Mouse (Mus musculus) MEL (cell line): ENCODE measurements around the gene Cd151. TPM values are rescaled to one million over a fixed set of nuclear protein-coding genes. Genes with fewer than 3 reads are reported as not detected.

Source experiments
- DNase-seq: peaks from one replicate; pipeline ENCODE4 v3.0.0; 2011; ENCODE audit warnings: low read depth, low spot score
- H3K27ac ChIP-seq: 2 replicates; pipeline ENCODE4 v1.5.1; 2012; ENCODE audit warnings: low read depth, mild to moderate bottlenecking, control low read depth, low read length, moderate library complexity; ENCODE audit not compliant: control insufficient read depth
- H3K27me3 ChIP-seq, 2 experiments: fragments of 150-350 bp in 1 of 2; sonication (generic) in 1 of 2; 2 replicates each; pipeline ENCODE4 v1.6.1; 2012; ENCODE audit warnings: low read length in 2 of 2, mild to moderate bottlenecking in 2 of 2, improper control_type of control experiment in 1 of 2, moderate library complexity in 1 of 2; ENCODE audit not compliant: insufficient read depth in 2 of 2, control insufficient read depth in 1 of 2
- H3K36me3 ChIP-seq, 2 experiments: 2 replicates each; pipeline ENCODE4 v1.6.1; 2012 to 2014; ENCODE audit warnings: low read length in 2 of 2, improper control_type of control experiment in 1 of 2, inconsistent platforms in 1 of 2, mild to moderate bottlenecking in 1 of 2; ENCODE audit not compliant: insufficient read depth in 2 of 2, control insufficient read depth in 1 of 2
- H3K4me1 ChIP-seq, 2 experiments: fragments of 150-350 bp in 1 of 2; sonication (generic) in 1 of 2; 2 replicates each; pipeline ENCODE4 v1.6.1; 2012; ENCODE audit warnings: low read length in 2 of 2, improper control_type of control experiment in 1 of 2, mild to moderate bottlenecking in 1 of 2; ENCODE audit not compliant: insufficient read depth in 2 of 2, control insufficient read depth in 1 of 2
- H3K4me3 ChIP-seq, 2 experiments: fragments of 150-350 bp in 1 of 2; sonication (generic) in 1 of 2; 2 replicates each; pipeline ENCODE4 v1.5.1; 2012; ENCODE audit warnings: low read depth in 2 of 2, low read length in 2 of 2, mild to moderate bottlenecking in 2 of 2, moderate library complexity in 2 of 2, control low read depth in 1 of 2, improper control_type of control experiment in 1 of 2; ENCODE audit not compliant: control insufficient read depth in 1 of 2, insufficient read depth in 1 of 2
- H3K79me2 ChIP-seq: 2 replicates; pipeline ENCODE4 v1.6.1; 2012; ENCODE audit warnings: mild to moderate bottlenecking, low read length, moderate library complexity; ENCODE audit not compliant: control insufficient read depth, poor library complexity, insufficient read depth
- H3K9ac ChIP-seq: 2 replicates; pipeline ENCODE4 v1.6.1; 2012; ENCODE audit warnings: low read depth, mild to moderate bottlenecking, control low read depth, low read length, moderate library complexity; ENCODE audit not compliant: control insufficient read depth, poor library complexity, severe bottlenecking
- H3K9me3 ChIP-seq: fragments of 150-350 bp; sonication (generic); replicated peaks from 2 replicates; pipeline ENCODE4 v1.6.1; 2012; ENCODE audit warnings: mild to moderate bottlenecking, low read length, improper control_type of control experiment, moderate library complexity; ENCODE audit not compliant: insufficient read depth
- CHD1 ChIP-seq: IDR thresholded peaks from 2 replicates; pipeline ENCODE4 v1.6.1; 2012; ENCODE audit warnings: low read depth, mild to moderate bottlenecking, inconsistent platforms, low read length, improper control_type of control experiment
- CTCF ChIP-seq, 3 experiments: IDR thresholded peaks in 2 of 3; conservative IDR thresholded peaks in 1 of 3; 2 replicates each; pipeline ENCODE4 v1.5.1; 2011 to 2012; ENCODE audit warnings: low read length in 3 of 3, low read depth in 2 of 3, mild to moderate bottlenecking in 2 of 3, improper control_type of control experiment in 1 of 3, inconsistent platforms in 1 of 3, mixed read lengths in 1 of 3, moderate library complexity in 1 of 3; ENCODE audit not compliant: control insufficient read depth in 1 of 3, insufficient read depth in 1 of 3, poor library complexity in 1 of 3, severe bottlenecking in 1 of 3
- E2F4 ChIP-seq: IDR thresholded peaks from 2 replicates; pipeline ENCODE4 v1.6.1; 2011; ENCODE audit warnings: low read depth, low read length, improper control_type of control experiment, borderline replicate concordance
- JUND ChIP-seq: IDR thresholded peaks from 2 replicates; pipeline ENCODE4 v1.6.1; 2011; ENCODE audit warnings: low read depth, mild to moderate bottlenecking, improper control_type of control experiment, low read length
- KAT2A ChIP-seq: conservative IDR thresholded peaks from 2 replicates; pipeline ENCODE4 v1.6.1; 2012; ENCODE audit warnings: low read depth, low read length, improper control_type of control experiment, inconsistent platforms
- MAX ChIP-seq: IDR thresholded peaks from 2 replicates; pipeline ENCODE4 v1.6.1; 2011; ENCODE audit warnings: low read length, improper control_type of control experiment
- MAZ ChIP-seq: IDR thresholded peaks from 2 replicates; pipeline ENCODE4 v1.6.1; 2012; ENCODE audit warnings: low read depth, mild to moderate bottlenecking, inconsistent platforms, low read length, improper control_type of control experiment
- MYB ChIP-seq: IDR thresholded peaks from 2 replicates; pipeline ENCODE4 v1.6.1; 2011; ENCODE audit warnings: mild to moderate bottlenecking, low read depth, low read length, improper control_type of control experiment
- NELFE ChIP-seq: IDR thresholded peaks from 2 replicates; pipeline ENCODE4 v1.6.1; 2011; ENCODE audit warnings: low read depth, low read length, improper control_type of control experiment
- POLR2A ChIP-seq, 2 experiments: IDR thresholded peaks; 2 replicates each; pipeline ENCODE4 v1.6.1; 2011 to 2012; ENCODE audit warnings: low read length in 2 of 2, mild to moderate bottlenecking in 2 of 2, control low read depth in 1 of 2, improper control_type of control experiment in 1 of 2, low read depth in 1 of 2, moderate library complexity in 1 of 2; ENCODE audit not compliant: control insufficient read depth in 1 of 2, insufficient read depth in 1 of 2, poor library complexity in 1 of 2
- POLR2AphosphoS2 ChIP-seq: IDR thresholded peaks from 2 replicates; pipeline ENCODE4 v1.6.1; 2011; ENCODE audit warnings: low read length, improper control_type of control experiment
- POLR2AphosphoS5 ChIP-seq: IDR thresholded peaks from 2 replicates; pipeline ENCODE4 v1.6.1; 2012; ENCODE audit warnings: low read depth, borderline replicate concordance, mild to moderate bottlenecking, inconsistent platforms, low read length, moderate library complexity, mixed read lengths
- RAD21 ChIP-seq: IDR thresholded peaks from 2 replicates; pipeline ENCODE4 v1.6.1; 2011; ENCODE audit warnings: mild to moderate bottlenecking, low read depth, low read length, improper control_type of control experiment
- RCOR1 ChIP-seq: IDR thresholded peaks from 2 replicates; pipeline ENCODE4 v1.6.1; 2012; ENCODE audit warnings: low read depth, mild to moderate bottlenecking, inconsistent platforms, low read length, improper control_type of control experiment
- SMC3 ChIP-seq: IDR thresholded peaks from 2 replicates; pipeline ENCODE4 v1.6.1; 2011; ENCODE audit warnings: low read depth, low read length, improper control_type of control experiment
- TAL1 ChIP-seq: IDR thresholded peaks from 2 replicates; pipeline ENCODE4 v1.6.1; 2012; ENCODE audit warnings: mild to moderate bottlenecking, inconsistent platforms, low read length, moderate library complexity, mixed read lengths
- TBP ChIP-seq: IDR thresholded peaks from 2 replicates; pipeline ENCODE4 v1.8.0; 2011; ENCODE audit warnings: low read depth, low read length, improper control_type of control experiment
- TCF12 ChIP-seq: IDR thresholded peaks from 2 replicates; pipeline ENCODE4 v1.6.1; 2014; ENCODE audit warnings: low read depth, mild to moderate bottlenecking, inconsistent platforms, low read length, improper control_type of control experiment, moderate library complexity
- USF1 ChIP-seq: IDR thresholded peaks from 2 replicates; pipeline ENCODE4 v1.6.1; 2014; ENCODE audit warnings: low read depth, mild to moderate bottlenecking, inconsistent platforms, low read length, improper control_type of control experiment, moderate library complexity
- USF2 ChIP-seq, 2 experiments: IDR thresholded peaks; 2 replicates each; pipeline ENCODE4 v1.6.1; 2011 to 2012; ENCODE audit warnings: improper control_type of control experiment in 2 of 2, low read length in 2 of 2, borderline replicate concordance in 1 of 2, inconsistent platforms in 1 of 2, low read depth in 1 of 2, mild to moderate bottlenecking in 1 of 2; ENCODE audit not compliant: insufficient read depth in 1 of 2
- ZC3H11A ChIP-seq: IDR thresholded peaks from 2 replicates; pipeline ENCODE4 v1.6.1; 2012; ENCODE audit warnings: low read depth, mild to moderate bottlenecking, inconsistent platforms, low read length, improper control_type of control experiment
- ZKSCAN1 ChIP-seq: IDR thresholded peaks from 2 replicates; pipeline ENCODE4 v1.6.1; 2012; ENCODE audit warnings: low read depth, mild to moderate bottlenecking, inconsistent platforms, low read length, improper control_type of control experiment, moderate library complexity
- polyA plus RNA-seq, 2 experiments: library from polyadenylated mRNA; stranded (reverse) in 1 of 2; unstranded in 1 of 2; fragments of >175 nt in 1 of 2; fragments of >200 nt in 1 of 2; gene quantifications; 2 replicates each; pipeline versions ENCODE4 v1.2.1 to v1.2.4; 2012; ENCODE audit warnings: low replicate concordance in 2 of 2, low read depth in 1 of 2; ENCODE audit not compliant: insufficient read length in 2 of 2, insufficient read depth in 1 of 2, missing spikeins in 1 of 2
- total RNA-seq: library from RNA; depleted of rRNA; stranded (reverse); fragments of 300-350 nt; gene quantifications from 2 replicates; pipeline ENCODE4 v1.2.3, GENCODE M21; 2012

Gene Cd151
- total and polyA plus RNA-seq, 3 experiments, result 40.6 to 86.6 TPM; not detected in 1

DNA sequence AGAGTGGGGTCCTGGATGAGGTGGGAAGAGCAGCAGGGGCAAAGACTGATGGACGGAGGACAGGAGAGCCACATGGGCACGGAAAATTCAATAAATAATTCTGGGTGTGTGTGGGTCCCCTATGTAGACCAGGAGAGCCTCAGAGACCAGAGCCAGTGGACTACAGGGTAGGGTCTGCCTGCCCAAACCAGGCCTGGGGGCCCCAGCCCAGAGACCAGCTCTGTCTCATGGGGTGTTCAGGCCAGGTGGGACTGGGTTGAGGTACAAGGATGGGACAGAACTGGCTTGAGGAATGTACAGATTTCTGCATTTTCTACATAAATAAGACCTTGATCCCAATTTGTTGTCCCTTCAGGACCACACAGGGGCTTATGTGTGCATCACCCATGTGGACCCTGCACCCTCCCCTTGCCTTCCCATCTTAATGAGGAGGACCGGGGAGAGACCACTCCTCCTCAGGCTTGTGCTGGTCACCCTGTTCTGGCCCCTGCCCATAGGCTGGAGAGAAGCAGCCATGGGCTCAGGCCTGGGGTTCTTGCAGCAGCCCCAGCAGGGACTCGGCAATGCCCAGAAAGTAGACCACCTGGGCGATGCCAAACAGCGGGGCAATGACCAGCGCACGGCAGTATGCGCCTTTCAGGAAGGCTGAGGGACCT, 36.5 kb upstream of the Cd151 start:
- no peaks in the 10 kb centered on the region for H3K9me3 ChIP-seq
- peaks cover 0 to 13% of the 10 kb centered on the region in 2 experiments; a peak in 2 of 4 replicates for H3K36me3 ChIP-seq
- H3K79me2 ChIP-seq, result peaks cover 12% of the 10 kb centered on the region
- no peaks in the 10 kb centered on the region for H3K27me3 ChIP-seq
- peaks cover 0 to 17% of the 10 kb centered on the region in 2 experiments; a peak in 3 of 4 replicates for H3K4me1 ChIP-seq
- DNase-seq, result no peak
- no peak for TF ChIP-seq RAD21
- no peak for TF ChIP-seq POLR2A (IDR thresholded peaks at IDR 0.05; ENCODE audit: control insufficient read depth in 1 of 2, insufficient read depth in 1 of 2, low read depth in 1 of 2, low read length in 2 of 2, poor library complexity in 1 of 2)
- no peak for TF ChIP-seq RCOR1
- TF ChIP-seq SMC3, result no peak
- no peak for TF ChIP-seq KAT2A
- no peak for TF ChIP-seq POLR2AphosphoS5
- no peak for TF ChIP-seq JUND
- TF ChIP-seq E2F4, result no peak
- no peak for TF ChIP-seq TBP
- no peak for TF ChIP-seq ZC3H11A
- TF ChIP-seq USF1, result no peak
- TF ChIP-seq TAL1, result no peak
- no peak overlapping the region for H3K9ac ChIP-seq
- no peak overlapping the region for H3K4me3 ChIP-seq
- no peak overlapping the region for H3K27ac ChIP-seq

GRCm38 (mm10) chr7:141431434-141432185, 35.6 kb upstream of the Cd151 start:
- TF ChIP-seq MYB (no peak), MAX (no peak), POLR2AphosphoS5 (no peak), MAZ (no peak), USF2 (IDR thresholded peaks at IDR 0.05; ENCODE audit: borderline replicate concordance in 1 of 2, insufficient read depth in 1 of 2, low read depth in 1 of 2, low read length in 2 of 2) (no peak), POLR2AphosphoS2 (no peak), CTCF (IDR thresholded peaks at IDR 0.05 in 2 of 3, conservative IDR thresholded peaks at IDR 0.05 in 1 of 3; ENCODE audit: control insufficient read depth in 1 of 3, insufficient read depth in 1 of 3, low read depth in 2 of 3, low read length in 3 of 3, poor library complexity in 1 of 3, severe bottlenecking in 1 of 3) (no peak), RAD21 (no peak), CHD1 (no peak), NELFE (no peak), ZKSCAN1 (no peak), TBP (no peak), TCF12 (no peak)
- H3K79me2 ChIP-seq, result peaks cover 20% of the 10 kb centered on the region
- H3K4me1 ChIP-seq, result peaks cover 3 to 25% of the 10 kb centered on the region in 2 experiments; a peak in 3 of 4 replicates
- H3K27me3 ChIP-seq, result no peaks in the 10 kb centered on the region
- no peak overlapping the region for H3K4me3 ChIP-seq
- no peak overlapping the region for H3K27ac ChIP-seq
- peaks cover 0 to 20% of the 10 kb centered on the region in 2 experiments; a peak in 2 of 4 replicates for H3K36me3 ChIP-seq
- no peak overlapping the region for H3K9ac ChIP-seq
- no peaks in the 10 kb centered on the region for H3K9me3 ChIP-seq
- no peak for DNase-seq
